Mouse (Mus musculus) CH12.LX (cell line): ENCODE measurements at regions not wholly inside any gene's neighbourhood (a gene's known extent, or its start where the extent isn't known, plus 50 kb on each side); places are given as distances from the start of the nearest gene placed in this dataset.

Experiments used
- DNase-seq: peaks from one replicate; pipeline ENCODE4 v3.0.0-alpha.2; 2013; ENCODE audit errors: extremely low read depth
- H3K27ac ChIP-seq: 2 replicates; pipeline ENCODE4 v1.5.1; 2012; ENCODE audit warnings: low read depth, mild to moderate bottlenecking, control low read depth, moderate library complexity; ENCODE audit not compliant: insufficient read depth
- H3K27me3 ChIP-seq: replicated peaks from 2 replicates; pipeline ENCODE3; 2012; ENCODE audit warnings: inconsistent platforms
- H3K36me3 ChIP-seq, 2 experiments: replicated peaks in 1 of 2; 2 replicates each; pipeline versions ENCODE3 to v1.6.1; 2012; ENCODE audit warnings: inconsistent platforms in 1 of 2, low read length in 1 of 2, mild to moderate bottlenecking in 1 of 2, mixed read lengths in 1 of 2, moderate library complexity in 1 of 2; ENCODE audit not compliant: control insufficient read depth in 1 of 2, insufficient read depth in 1 of 2
- H3K4me1 ChIP-seq, 2 experiments: 2 replicates each; pipeline ENCODE4 v1.6.1; 2012; ENCODE audit warnings: inconsistent platforms in 1 of 2, moderate library complexity in 1 of 2; ENCODE audit not compliant: insufficient read depth in 2 of 2, control insufficient read depth in 1 of 2
- H3K4me2 ChIP-seq: 2 replicates; pipeline ENCODE4 v1.6.1; 2012; ENCODE audit warnings: low read depth, mild to moderate bottlenecking, control low read depth; ENCODE audit not compliant: poor library complexity, insufficient read depth, severe bottlenecking
- H3K4me3 ChIP-seq, 3 experiments: fragments of 150-350 bp in 1 of 3; sonication (generic) in 1 of 3; replicated peaks in 1 of 3; 2 replicates each; pipeline versions ENCODE3 to v1.5.1; 2011 to 2012; ENCODE audit warnings: low read depth in 2 of 3, low read length in 2 of 3, mild to moderate bottlenecking in 2 of 3, moderate library complexity in 2 of 3, control low read depth in 1 of 3, improper control_type of control experiment in 1 of 3, inconsistent platforms in 1 of 3, mixed read lengths in 1 of 3; ENCODE audit not compliant: poor library complexity in 1 of 3
- H3K79me2 ChIP-seq: replicated peaks from 2 replicates; pipeline ENCODE4 v1.6.1; 2012; ENCODE audit warnings: mild to moderate bottlenecking, moderate library complexity; ENCODE audit not compliant: control insufficient read depth, poor library complexity, insufficient read depth, severe bottlenecking; ENCODE audit errors: extremely low read depth
- H3K9ac ChIP-seq: 2 replicates; pipeline ENCODE4 v1.6.1; 2012; ENCODE audit warnings: low read depth, mild to moderate bottlenecking, control low read depth, moderate library complexity; ENCODE audit not compliant: insufficient read depth
- H3K9me3 ChIP-seq: replicated peaks from 2 replicates; pipeline ENCODE3; 2012; ENCODE audit warnings: low read length, inconsistent platforms, mixed read lengths
- ELF1 ChIP-seq: IDR thresholded peaks from 2 replicates; pipeline ENCODE4 v1.6.1; 2014; ENCODE audit warnings: low read depth, mild to moderate bottlenecking, inconsistent platforms, low read length, improper control_type of control experiment
- EP300 ChIP-seq: IDR thresholded peaks from 2 replicates; pipeline ENCODE4 v1.6.1; 2011; ENCODE audit warnings: low read length, improper control_type of control experiment
- ETS1 ChIP-seq: conservative IDR thresholded peaks from 2 replicates; pipeline ENCODE4 v1.6.1; 2012; ENCODE audit warnings: low read depth, mild to moderate bottlenecking, inconsistent platforms, low read length, improper control_type of control experiment, moderate library complexity
- GABPA ChIP-seq: IDR thresholded peaks from 2 replicates; pipeline ENCODE4 v1.6.1; 2012; ENCODE audit warnings: low read depth, low read length, improper control_type of control experiment, inconsistent platforms; ENCODE audit not compliant: insufficient replicate concordance
- JUND ChIP-seq: conservative IDR thresholded peaks from 2 replicates; pipeline ENCODE4 v1.6.1; 2011; ENCODE audit warnings: low read depth, low read length, improper control_type of control experiment
- MAFK ChIP-seq: IDR thresholded peaks from 2 replicates; pipeline ENCODE4 v1.6.1; 2011; ENCODE audit warnings: low read length, improper control_type of control experiment; ENCODE audit not compliant: insufficient replicate concordance
- MAX ChIP-seq: IDR thresholded peaks from 2 replicates; pipeline ENCODE4 v1.6.1; 2011; ENCODE audit warnings: low read length, improper control_type of control experiment
- MAZ ChIP-seq: IDR thresholded peaks from 2 replicates; pipeline ENCODE4 v1.6.1; 2012; ENCODE audit warnings: low read depth, mild to moderate bottlenecking, inconsistent platforms, low read length, improper control_type of control experiment, moderate library complexity
- MYC ChIP-seq: IDR thresholded peaks from 2 replicates; pipeline ENCODE4 v1.6.1; 2011; ENCODE audit warnings: low read depth, mild to moderate bottlenecking, improper control_type of control experiment, low read length
- NELFE ChIP-seq: IDR thresholded peaks from 2 replicates; pipeline ENCODE4 v1.6.1; 2011; ENCODE audit warnings: low read depth, low read length, improper control_type of control experiment
- NRF1 ChIP-seq: IDR thresholded peaks from 2 replicates; pipeline ENCODE4 v1.6.1; 2014; ENCODE audit warnings: low read depth, mild to moderate bottlenecking, inconsistent platforms, low read length, improper control_type of control experiment, moderate library complexity
- SIN3A ChIP-seq: IDR thresholded peaks from 2 replicates; pipeline ENCODE4 v1.6.1; 2012; ENCODE audit warnings: low read length, improper control_type of control experiment, inconsistent platforms
- UBTF ChIP-seq: IDR thresholded peaks from 2 replicates; pipeline ENCODE4 v1.6.1; 2012; ENCODE audit warnings: low read depth, mild to moderate bottlenecking, inconsistent platforms, low read length, improper control_type of control experiment, moderate library complexity
- USF1 ChIP-seq: IDR thresholded peaks from 2 replicates; pipeline ENCODE4 v1.6.1; 2014; ENCODE audit warnings: low read depth, mild to moderate bottlenecking, inconsistent platforms, low read length, improper control_type of control experiment
- ZC3H11A ChIP-seq: IDR thresholded peaks from 2 replicates; pipeline ENCODE4 v1.6.1; 2012; ENCODE audit warnings: low read depth, mild to moderate bottlenecking, inconsistent platforms, low read length, improper control_type of control experiment
- ZNF384 ChIP-seq: IDR thresholded peaks from 2 replicates; pipeline ENCODE4 v1.6.1; 2012; ENCODE audit warnings: low read depth, low read length, improper control_type of control experiment, inconsistent platforms
- dilution Hi-C: fragments of 300-500 bp; cut with MboI; formaldehyde crosslinking; loops from 2 replicates; pipeline ENCODE4 v1.14.3; 2020; ENCODE audit warnings: low sequenced_read_pairs; ENCODE audit not compliant: extremely low pct_unique_long_range_greater_than_20kb, extremely low pct_ligation_motif_present
- in situ Hi-C: fragments of 300-500 bp; cut with MboI; formaldehyde crosslinking; loops from 3 replicates; pipeline ENCODE4 v1.14.3; 2019; ENCODE audit warnings: low sequenced_read_pairs, low pct_ligation_motif_present, low pct_unique_long_range_greater_than_20kb, mixed read lengths

DNA sequence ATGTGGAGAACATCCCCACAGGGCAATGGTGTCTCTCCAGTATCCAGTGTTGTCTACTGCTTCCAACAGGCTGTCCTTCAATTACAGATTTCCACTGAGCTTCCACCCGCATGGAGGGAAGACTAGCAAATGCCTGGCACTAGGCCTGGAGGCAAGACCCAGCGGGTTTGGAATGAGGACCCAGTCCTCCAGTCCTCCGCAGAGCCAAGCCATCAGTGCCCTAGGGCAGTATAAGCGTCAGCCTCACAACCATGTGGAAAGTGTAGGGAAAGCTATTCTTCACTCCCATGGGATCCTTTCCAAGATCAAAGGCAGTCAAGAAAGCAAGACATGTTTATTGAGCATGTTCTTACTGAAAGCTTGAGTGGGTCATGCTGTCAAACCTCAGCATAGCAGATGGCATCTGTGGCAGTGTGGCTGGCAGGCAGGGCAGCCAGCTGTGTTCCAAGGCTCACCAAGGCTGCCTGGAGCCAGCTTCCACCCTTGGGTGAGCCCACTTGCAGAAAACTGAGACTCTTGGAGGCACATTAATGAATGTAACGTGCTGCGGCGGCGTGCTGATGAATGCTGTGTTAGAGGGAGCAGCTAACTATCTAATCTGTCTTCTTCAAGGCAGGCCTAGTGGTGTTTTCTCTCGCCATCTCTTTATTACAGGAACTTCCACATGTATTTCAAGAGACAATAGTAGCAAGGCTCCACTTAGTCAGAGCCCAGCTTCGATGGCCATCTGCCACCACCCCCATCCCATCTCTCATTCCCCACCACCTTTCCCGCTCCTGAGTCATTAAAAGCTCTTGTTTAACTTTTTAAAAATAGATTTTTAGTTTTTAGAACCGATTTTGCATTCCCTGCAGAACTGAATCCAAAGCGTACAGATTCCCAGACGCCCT, 109.3 kb upstream of the Rybp start:
- Histone ChIP-seq H3K4me1 (peaks cover 4 to 7% of the 10 kb centered on the region in 2 experiments; a peak in 3 of 4 replicates), H3K4me3 (no peak overlapping the region), H3K9me3 (peaks cover 2% of the 10 kb centered on the region), H3K36me3 (no peaks in the 10 kb centered on the region), H3K4me2 (no peak overlapping the region), H3K9ac (no peak overlapping the region), H3K27ac (no peak overlapping the region), H3K79me2 (no peaks in the 10 kb centered on the region), H3K27me3 (no peaks in the 10 kb centered on the region)
- in situ Hi-C loops, result no loop called here
- TF ChIP-seq NRF1, result no peak
- dilution Hi-C loops, result no loop called here
- no peak for DNase-seq

DNA sequence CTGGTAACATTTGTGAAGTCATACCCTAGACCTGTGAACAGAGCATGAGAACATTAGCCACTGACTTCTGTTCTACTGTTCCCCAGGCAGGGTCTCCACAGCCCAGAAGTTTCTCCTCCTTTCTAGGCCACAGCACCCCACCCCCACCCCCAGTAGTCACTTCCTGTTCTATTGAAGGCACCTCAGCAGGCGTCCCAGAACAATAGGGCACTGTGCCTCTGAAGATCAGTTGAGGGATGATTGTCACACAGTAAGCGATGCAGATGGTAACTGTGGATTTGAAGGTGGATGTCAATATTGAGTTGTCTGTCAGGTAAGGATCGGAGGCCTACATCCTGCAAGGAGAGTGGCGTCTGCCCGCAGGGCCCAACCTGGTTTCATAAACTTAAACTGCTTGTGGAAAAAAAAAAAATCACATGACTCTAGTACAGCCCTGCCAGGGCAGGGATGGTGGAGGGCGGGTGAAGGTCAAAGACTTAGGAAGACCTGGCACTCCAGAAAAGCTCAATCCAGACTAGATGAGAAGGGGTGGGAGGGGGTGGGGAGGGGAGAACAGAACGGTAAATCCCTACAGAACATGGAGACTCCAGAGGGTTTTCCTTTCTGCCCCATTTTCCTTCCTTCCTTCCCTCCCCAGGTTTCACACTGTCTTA, 103.1 kb upstream of the Rybp start:
- in situ Hi-C loops, result no loop called here
- DNase-seq, result peak; percentile 34
- TF ChIP-seq ZNF384 (0 out of 2 replicates have a peak, but pooled peaks have one; percentile 17), ELF1 (0 out of 2 replicates have a peak, but pooled peaks have one; percentile 10), USF1 (no peak)
- dilution Hi-C loops, result no loop called here
- Histone ChIP-seq H3K36me3 (no peaks in the 10 kb centered on the region), H3K27me3 (no peaks in the 10 kb centered on the region), H3K9ac (no peak overlapping the region), H3K4me2 (no peak overlapping the region), H3K27ac (no peak overlapping the region), H3K4me1 (peaks cover under 1 to 14% of the 10 kb centered on the region in 2 experiments; a peak in 3 of 4 replicates), H3K79me2 (no peaks in the 10 kb centered on the region), H3K9me3 (peaks cover 7% of the 10 kb centered on the region), H3K4me3 (no peak overlapping the region)

DNA sequence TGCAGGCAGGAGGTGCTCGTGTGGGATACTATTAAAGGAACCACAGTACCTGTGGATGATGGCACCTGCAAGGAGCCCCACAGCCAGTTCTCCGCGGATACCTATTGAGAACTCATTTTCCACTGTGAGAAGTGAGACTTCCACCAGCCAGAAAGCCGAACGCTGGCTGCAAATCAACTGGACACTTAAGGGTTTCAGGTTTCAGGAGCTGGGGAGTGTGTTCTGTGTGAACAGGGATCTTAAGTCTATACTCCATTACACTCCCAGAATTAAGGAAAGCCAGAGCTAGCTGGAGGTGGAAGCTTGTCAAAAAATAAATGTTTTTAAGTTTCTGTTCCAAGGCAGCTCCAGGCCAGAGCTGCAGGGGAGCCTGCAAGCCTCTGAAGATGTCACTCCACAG, 99.8 kb upstream of the Rybp start:
- no peak overlapping the region for H3K4me3 ChIP-seq
- no peaks in the 10 kb centered on the region for H3K27me3 ChIP-seq
- H3K27ac ChIP-seq, result no peak overlapping the region
- DNase-seq, result no peak
- in situ Hi-C loops, result no loop called here
- TF ChIP-seq ZNF384, result no peak
- no peak for TF ChIP-seq EP300
- TF ChIP-seq ETS1, result no peak
- TF ChIP-seq GABPA, result no peak
- TF ChIP-seq MAFK, result no peak
- no peak for TF ChIP-seq JUND
- TF ChIP-seq SIN3A, result no peak
- no peak for TF ChIP-seq MYC
- no peak for TF ChIP-seq UBTF
- no peak for TF ChIP-seq ZC3H11A
- no peak for TF ChIP-seq MAZ
- no peak for TF ChIP-seq MAX
- TF ChIP-seq NELFE, result no peak
- no peaks in the 10 kb centered on the region for H3K36me3 ChIP-seq
- no peak overlapping the region for H3K4me2 ChIP-seq
- H3K9me3 ChIP-seq, result peaks cover 5% of the 10 kb centered on the region
- peaks cover 0 to 24% of the 10 kb centered on the region in 2 experiments; a peak in 2 of 4 replicates for H3K4me1 ChIP-seq
- H3K9ac ChIP-seq, result no peak overlapping the region
- dilution Hi-C loops, result no loop called here
- no peaks in the 10 kb centered on the region for H3K79me2 ChIP-seq
